Mouse (Mus musculus): ENCODE measurements around the gene Acsl1.

DNA sequence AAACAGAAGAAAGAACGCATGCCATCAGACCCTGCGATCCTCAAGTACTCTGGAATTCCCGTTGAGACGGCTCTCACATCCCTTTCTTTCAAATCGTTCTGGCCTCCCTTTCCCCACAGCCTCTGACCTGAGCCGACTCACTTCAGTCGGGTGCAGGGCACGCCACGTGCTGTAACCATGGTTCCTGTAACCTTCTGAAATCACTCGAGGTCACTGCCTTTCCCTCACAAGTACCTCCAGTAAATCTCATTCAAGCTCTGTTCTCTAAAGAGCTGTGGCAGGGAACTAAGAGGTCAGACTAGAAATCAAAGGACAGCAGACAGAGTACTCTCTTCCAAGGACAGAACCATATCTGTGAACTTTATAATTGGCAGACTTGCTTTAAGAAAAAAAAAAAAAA is 32.3 kb upstream of the Acsl1 start:
- TF ChIP-seq CTCF (conservative IDR thresholded peaks at IDR 0.05; ENCODE audit: low read length) (no peak), NANOG (IDR thresholded peaks at IDR 0.05; ENCODE audit: borderline replicate concordance, low read length) (no peak)

Measured in E14TG2a.4 (cell line).